Mouse (Mus musculus) G1E (cell line): ENCODE data around the gene Atf1. TPM values are rescaled to one million over a fixed set of nuclear protein-coding genes. Genes with fewer than 3 reads are reported as not detected.

Source experiments
- ATAC-seq: 2 replicates; pipeline ENCODE4 v1.8.0; 2016; ENCODE audit warnings: mild to moderate bottlenecking; ENCODE audit not compliant: insufficient number of reproducible peaks, poor library complexity, low FRiP score, severe bottlenecking; ENCODE audit errors: extremely low read depth
- DNase-seq: peaks from one replicate; pipeline ENCODE4 v3.0.0; 2012; ENCODE audit warnings: low spot score
- H3K27me3 ChIP-seq: 2 replicates; pipeline ENCODE4 v1.6.1; 2012; ENCODE audit warnings: mild to moderate bottlenecking, low read length, inconsistent platforms; ENCODE audit not compliant: insufficient read depth
- H3K36me3 ChIP-seq: replicated peaks from 2 replicates; pipeline ENCODE3; 2012; ENCODE audit warnings: mild to moderate bottlenecking, inconsistent platforms
- H3K4me1 ChIP-seq: 2 replicates; pipeline ENCODE4 v1.6.1; 2012; ENCODE audit warnings: low read depth, low read length, inconsistent platforms, mixed read lengths; ENCODE audit not compliant: insufficient read depth
- H3K4me3 ChIP-seq: 2 replicates; pipeline ENCODE4 v1.5.1; 2012; ENCODE audit warnings: low read depth, mild to moderate bottlenecking, inconsistent platforms, low read length, moderate library complexity, mixed read lengths
- H3K9me3 ChIP-seq: replicated peaks from 2 replicates; pipeline ENCODE4 v1.6.1; 2012; ENCODE audit warnings: inconsistent platforms
- CTCF ChIP-seq: IDR thresholded peaks from 2 replicates; pipeline ENCODE4 v1.5.1; 2012; ENCODE audit warnings: low read depth, low read length, inconsistent platforms, mixed read lengths
- GATA1 ChIP-seq: IDR thresholded peaks from 2 replicates; pipeline ENCODE4 v1.6.1; 2012; ENCODE audit warnings: borderline replicate concordance, low read length, inconsistent platforms, mixed read lengths
- GATA2 ChIP-seq: IDR thresholded peaks from 2 replicates; pipeline ENCODE4 v1.6.1; 2012; ENCODE audit warnings: low read depth, low read length, inconsistent platforms, borderline replicate concordance
- POLR2AphosphoS5 ChIP-seq: IDR thresholded peaks from 2 replicates; pipeline ENCODE4 v1.6.1; 2012; ENCODE audit warnings: low read depth, low read length, inconsistent platforms; ENCODE audit not compliant: insufficient replicate concordance
- TAL1 ChIP-seq: conservative IDR thresholded peaks from 2 replicates; pipeline ENCODE4 v1.6.1; 2012; ENCODE audit warnings: low read depth, low read length, inconsistent platforms, mixed read lengths
- polyA plus RNA-seq: library from polyadenylated mRNA; stranded (reverse); fragments of >175 nt; gene quantifications from 2 replicates; pipeline ENCODE4 v1.2.3, GENCODE M21; 2012
- total RNA-seq, 2 experiments: library from RNA; stranded (forward) in 1 of 2; stranded (reverse) in 1 of 2; fragments of 200-1000 nt in 1 of 2; fragments of >200 nt in 1 of 2; fragmentation: Nextera tagmentation in 1 of 2; gene quantifications; 2 replicates each; pipeline ENCODE4 v1.2.3; 2014 to 2017

Gene Atf1
- 72.0 and 75.1 TPM in 2 replicates for total RNA-seq (2014; fragmentation: Nextera tagmentation)
- 49.7 and 68.8 TPM in 2 replicates for total RNA-seq (2017)
- polyA plus RNA-seq, result 44.9 and 60.0 TPM in 2 replicates

DNA sequence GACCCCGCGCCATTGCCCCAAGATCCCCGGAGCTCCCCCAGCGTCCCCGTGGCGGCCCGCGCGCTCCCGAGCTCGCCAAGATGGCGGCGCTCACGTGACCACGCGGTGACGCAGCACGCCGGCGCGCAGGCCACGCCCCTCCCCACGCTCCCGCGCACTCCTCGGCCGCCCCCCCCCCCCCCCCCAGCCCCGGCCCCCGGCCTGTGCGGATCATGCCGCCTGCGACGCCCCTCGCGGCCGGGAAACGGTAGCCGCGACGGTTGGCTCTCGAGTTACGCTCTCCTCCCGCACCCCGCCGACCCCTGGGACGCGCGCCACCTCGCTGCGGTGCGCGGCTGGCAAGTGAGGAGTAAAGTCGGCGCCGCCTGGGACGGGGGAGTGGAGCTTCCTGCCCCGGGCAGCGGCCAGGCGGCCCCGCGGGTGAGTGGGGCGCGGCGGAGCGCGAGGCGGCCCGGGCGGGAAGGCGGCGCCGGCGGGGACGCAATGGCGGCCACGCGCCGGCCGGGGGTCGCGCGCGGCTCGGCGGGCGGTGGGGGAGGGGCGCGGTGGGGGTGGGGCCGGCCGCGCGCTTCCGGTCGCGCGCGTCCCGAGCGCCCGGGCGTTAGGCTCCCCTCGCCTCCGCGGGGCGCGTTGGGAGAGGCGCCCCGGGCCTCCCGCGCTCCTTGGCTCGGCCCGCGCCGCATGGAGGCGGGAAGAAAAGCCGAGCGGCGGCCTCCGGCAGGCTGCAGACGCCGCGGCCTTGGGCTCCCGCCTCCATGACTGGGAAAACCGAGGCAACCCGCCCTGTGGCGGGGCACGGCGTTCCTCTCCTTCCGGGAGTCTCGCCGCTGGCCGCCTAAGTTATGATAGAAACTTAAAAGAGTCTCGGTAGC, at the start of gene Atf1:
TSS of gene Atf1 (plus strand) at position 157 of the 872 bp plus-strand sequence.
- Histone ChIP-seq H3K27me3 (no peaks in the 10 kb centered on the region), H3K4me1 (peaks cover 46% of the 10 kb centered on the region), H3K9me3 (peaks cover 24% of the 10 kb centered on the region), H3K4me3 (peak within 1 kb of the TSS; percentile 86), H3K36me3 (peaks cover 56% of the 10 kb centered on the region)
- TF ChIP-seq POLR2AphosphoS5, result no peak
- TF ChIP-seq CTCF, result no peak
- no peak for TF ChIP-seq GATA1
- no peak for TF ChIP-seq GATA2
- TF ChIP-seq TAL1, result no peak
- ATAC-seq, result peak; percentile 43; the same call in 1 of the 2 replicates
- peak; percentile 86 for DNase-seq

DNA sequence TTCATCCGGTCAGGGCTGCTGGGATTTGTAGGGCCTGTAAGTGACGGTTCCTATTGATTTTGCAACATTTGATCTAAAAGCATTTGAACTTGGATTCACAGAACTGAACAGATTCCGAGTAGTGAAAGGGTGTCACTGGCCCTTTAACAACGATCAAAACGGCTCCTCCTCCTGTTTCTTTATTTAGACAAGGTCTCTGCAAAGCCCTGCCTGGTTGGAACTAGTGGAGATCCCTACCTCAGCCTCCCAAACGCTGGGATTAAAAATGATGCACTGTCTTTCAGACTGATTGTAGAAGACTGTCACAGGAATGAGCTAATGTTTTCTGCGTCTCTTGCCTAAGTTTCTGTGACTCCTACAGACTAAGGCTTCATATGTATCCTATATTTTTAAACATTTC, 49.1 kb upstream of the Atf1 start:
- ATAC-seq, result no peak
- no peaks in the 10 kb centered on the region for H3K9me3 ChIP-seq

DNA sequence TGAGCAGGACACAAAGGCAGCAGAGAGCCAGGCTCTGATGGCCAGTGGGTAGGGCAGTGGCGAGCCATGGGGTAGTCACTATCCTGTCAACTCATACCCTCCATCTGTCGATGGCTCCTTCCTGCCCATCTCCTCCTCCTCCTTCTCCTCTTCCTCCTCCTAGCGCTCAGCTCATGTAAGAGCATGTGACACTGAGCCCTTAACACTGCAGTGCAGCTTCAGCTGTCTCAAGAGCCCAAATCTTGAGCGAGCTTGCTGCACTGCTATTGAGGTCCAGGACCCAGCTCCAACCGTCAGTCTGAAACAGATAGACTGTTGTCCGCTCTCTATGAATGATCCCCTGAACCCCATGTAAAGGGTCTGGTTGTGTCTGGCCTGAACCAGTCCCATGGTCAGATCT, 47.9 kb upstream of the Atf1 start:
- H3K4me1 ChIP-seq, result no peaks in the 10 kb centered on the region
- no peaks in the 10 kb centered on the region for H3K27me3 ChIP-seq
- no peak overlapping the region for H3K4me3 ChIP-seq
- ATAC-seq, result no peak
- no peaks in the 10 kb centered on the region for H3K9me3 ChIP-seq
- TF ChIP-seq POLR2AphosphoS5 (no peak), GATA1 (no peak), CTCF (no peak), TAL1 (no peak), GATA2 (no peak)
- H3K36me3 ChIP-seq, result peaks cover 85% of the 10 kb centered on the region
- no peak for DNase-seq

More for the DNA sequence above, 49.1 kb upstream of the Atf1 start:
- Histone ChIP-seq H3K4me1 (no peaks in the 10 kb centered on the region), H3K27me3 (no peaks in the 10 kb centered on the region), H3K36me3 (peaks cover 85% of the 10 kb centered on the region), H3K4me3 (no peak overlapping the region)
- TF ChIP-seq POLR2AphosphoS5 (no peak), GATA2 (no peak), TAL1 (no peak), GATA1 (no peak), CTCF (no peak)
- DNase-seq, result no peak

DNA sequence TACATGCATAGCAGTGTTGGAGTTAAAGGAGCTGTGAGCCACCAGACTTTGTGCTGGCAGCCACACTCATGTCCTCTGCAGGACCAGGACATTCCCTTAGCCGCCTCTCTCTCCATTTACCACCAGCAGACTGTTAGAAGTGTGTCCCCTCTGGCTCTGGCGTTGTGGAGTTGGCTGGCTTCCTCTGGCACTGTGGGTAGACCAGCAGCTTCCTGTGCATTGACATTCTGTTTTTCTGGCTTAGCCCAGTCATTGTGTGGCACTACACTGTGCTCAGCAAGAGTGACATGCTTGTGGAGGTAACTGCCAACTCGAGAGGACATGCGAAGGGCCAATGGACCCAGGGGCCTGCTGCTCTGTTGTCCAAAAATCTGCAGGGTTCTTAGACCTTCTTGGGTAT, 47.4 kb upstream of the Atf1 start:
- Histone ChIP-seq H3K27me3 (no peaks in the 10 kb centered on the region), H3K4me3 (no peak overlapping the region), H3K4me1 (no peaks in the 10 kb centered on the region), H3K9me3 (no peaks in the 10 kb centered on the region), H3K36me3 (peaks cover 84% of the 10 kb centered on the region)
- TF ChIP-seq GATA1 (no peak), GATA2 (no peak), CTCF (no peak), TAL1 (no peak), POLR2AphosphoS5 (no peak)
- no peak for DNase-seq
- no peak for ATAC-seq

DNA sequence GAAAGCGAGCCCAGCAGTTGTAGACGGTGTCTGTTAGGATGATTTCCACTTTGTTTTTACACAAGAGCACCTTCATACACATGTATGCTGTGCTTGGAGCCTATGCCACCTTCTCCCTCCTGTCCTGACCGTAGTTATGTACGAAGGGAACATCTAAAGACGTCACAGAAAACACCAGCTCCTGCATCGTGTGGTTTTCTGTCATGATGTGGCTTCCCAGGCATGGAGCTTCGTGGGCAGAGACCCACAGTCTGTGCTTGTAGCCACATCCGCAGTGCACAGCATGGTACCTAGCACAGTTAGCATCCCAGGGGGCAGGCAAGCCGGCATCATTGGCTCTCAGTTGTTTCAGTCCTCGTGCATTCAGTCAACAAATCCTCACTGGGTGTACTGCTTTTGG, 45.8 kb upstream of the Atf1 start:
- ATAC-seq, result no peak
- TF ChIP-seq GATA2 (no peak), TAL1 (no peak), CTCF (no peak), POLR2AphosphoS5 (no peak), GATA1 (no peak)
- Histone ChIP-seq H3K27me3 (no peaks in the 10 kb centered on the region), H3K4me1 (peaks cover 10% of the 10 kb centered on the region), H3K4me3 (no peak overlapping the region), H3K36me3 (peaks cover 89% of the 10 kb centered on the region), H3K9me3 (no peaks in the 10 kb centered on the region)
- DNase-seq, result no peak

DNA sequence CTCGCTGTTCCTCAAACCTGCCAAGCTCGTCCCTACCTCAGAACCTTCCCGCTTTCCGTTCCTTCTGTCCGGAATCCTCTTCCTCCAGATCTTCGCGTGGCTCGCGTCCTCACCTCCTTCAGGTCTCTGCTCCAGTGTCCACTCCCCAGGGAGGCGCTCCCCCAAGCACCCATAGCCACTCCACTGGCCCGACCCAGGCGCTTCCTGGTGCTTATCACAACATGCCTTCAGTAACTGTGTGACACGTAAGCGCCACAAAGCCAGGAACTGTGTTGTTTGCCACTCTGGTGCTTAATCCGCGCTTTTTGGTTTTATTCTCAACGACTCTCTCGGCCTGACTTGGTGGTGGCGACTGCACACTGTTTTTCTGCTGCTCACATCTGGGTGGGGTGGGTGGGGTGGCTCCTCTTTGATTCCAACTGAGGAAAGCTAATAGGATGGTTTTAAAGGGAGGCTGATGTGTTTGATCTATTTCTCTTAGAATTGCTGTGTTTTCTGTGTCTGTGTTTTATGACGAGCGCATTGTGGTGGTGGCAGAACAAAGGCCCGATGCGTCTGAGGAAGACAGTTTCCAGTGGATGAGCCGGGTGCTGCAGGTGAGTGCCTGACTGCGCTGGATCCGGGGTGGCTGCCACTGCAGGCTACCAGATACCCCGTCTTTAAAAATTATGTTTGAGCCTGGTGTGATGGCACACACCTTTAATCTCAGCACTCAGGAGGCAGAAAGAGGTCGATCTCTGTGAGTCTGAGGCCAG, 44.9 kb upstream of the Atf1 start:
- Histone ChIP-seq H3K36me3 (peaks cover 90% of the 10 kb centered on the region), H3K4me1 (peaks cover 16% of the 10 kb centered on the region), H3K4me3 (no peak overlapping the region), H3K27me3 (no peaks in the 10 kb centered on the region), H3K9me3 (no peaks in the 10 kb centered on the region)
- ATAC-seq, result no peak
- TF ChIP-seq CTCF (no peak), TAL1 (no peak), GATA2 (no peak), GATA1 (no peak), POLR2AphosphoS5 (no peak)
- DNase-seq, result no peak
